Mouse (Mus musculus): ENCODE results near the gene Hist1h3d. TPM values are rescaled to one million over a fixed set of nuclear protein-coding genes. Genes with fewer than 3 reads are reported as not detected.
"Not testable (repeated sequence)": the region's sequence is repeated elsewhere in the genome, so short reads cannot be mapped to it uniquely, and the experiment has no call there.

Hist1h3d gene
- total and polyA plus RNA-seq, 2 experiments from 2014 or later, result 0.57 to 73.0 TPM

GRCm38 (mm10) chr13:23562699-23563462, 12.7 kb upstream of the Hist1h3d start:
- Histone ChIP-seq H3K9me3 (ENCODE audit: low read length) (no peaks in the 10 kb centered on the region), H3K27me3 (ENCODE audit: insufficient read depth, low read length) (no peaks in the 10 kb centered on the region), H3K36me3 (ENCODE audit: insufficient read depth) (no peaks in the 10 kb centered on the region), H3K4me1 (ENCODE audit: insufficient read depth) (no peaks in the 10 kb centered on the region), H3K4me2 (ENCODE audit: low read depth) (peak overlapping the region; percentile 66), H3K9ac (peak overlapping the region; percentile 74), H3K27ac (ENCODE audit: low read depth, low read length) (peak overlapping the region; percentile 94), H3K4me3 (ENCODE audit: low read depth, low read length) (peak overlapping the region; percentile 37)
- ATAC-seq (peak; percentile 38), DNase-seq (peak; percentile 89)
- 2% methylated on average over 18 of the region's 18 CpGs for WGBS
- peak; percentile 67 for TF ChIP-seq CTCF (IDR thresholded peaks at IDR 0.05; ENCODE audit: low read depth)

GRCm38 (mm10) chr13:23564482-23564881, 11.1 kb upstream of the Hist1h3d start:
- H3K27me3 ChIP-seq (ENCODE audit: insufficient read depth, low read length), result no peaks in the 10 kb centered on the region
- H3K27ac ChIP-seq (ENCODE audit: low read depth, low read length), result no peak overlapping the region
- no peak for DNase-seq
- no peaks in the 10 kb centered on the region for H3K4me1 ChIP-seq (ENCODE audit: insufficient read depth)
- H3K4me2 ChIP-seq (ENCODE audit: low read depth), result no peak overlapping the region
- no peak overlapping the region for H3K9ac ChIP-seq
- no peaks in the 10 kb centered on the region for H3K9me3 ChIP-seq (ENCODE audit: low read length)
- TF ChIP-seq CTCF (IDR thresholded peaks at IDR 0.05; ENCODE audit: low read depth), result no peak
- no peak for ATAC-seq
- 88% methylated on average over 2 of the region's 2 CpGs for WGBS
- H3K36me3 ChIP-seq (ENCODE audit: insufficient read depth), result no peaks in the 10 kb centered on the region
- H3K4me3 ChIP-seq (ENCODE audit: low read depth, low read length), result no peak overlapping the region

GRCm38 (mm10) chr13:23570261-23571021, 5.1 kb upstream of the Hist1h3d start:
- DNase-seq (peak; percentile 56), ATAC-seq (peak; percentile 17)
- Histone ChIP-seq H3K27ac (ENCODE audit: low read depth, low read length) (peak overlapping the region; percentile 93), H3K4me2 (ENCODE audit: low read depth) (peak overlapping the region; percentile 67), H3K9ac (peak overlapping the region; percentile 60), H3K4me3 (ENCODE audit: low read depth, low read length) (peak overlapping the region; percentile 36), H3K4me1 (ENCODE audit: insufficient read depth) (peaks cover 20% of the 10 kb centered on the region)
- not testable (repeated sequence) for H3K9me3 ChIP-seq (ENCODE audit: low read length); H3K36me3 ChIP-seq (ENCODE audit: insufficient read depth); H3K27me3 ChIP-seq (ENCODE audit: insufficient read depth, low read length)
- WGBS, result under 1% methylated on average over 19 of the region's 41 CpGs

GRCm38 (mm10) chr13:23571022-23571503, 4.5 kb upstream of the Hist1h3d start, which contains the start of the genes Hist1h2ae and Hist1h2bg:
Hist1h2ae (minus strand) TSS chr13:23571220.
Hist1h2bg (plus strand) TSS chr13:23571396.
- H3K27me3 ChIP-seq (ENCODE audit: insufficient read depth, low read length), result no peaks in the 10 kb centered on the region

GRCm38 (mm10) chr13:23571504-23572217, 3.9 kb upstream of the Hist1h3d start:
- Histone ChIP-seq H3K27ac (ENCODE audit: low read depth, low read length) (peak overlapping the region; percentile 93), H3K4me2 (ENCODE audit: low read depth) (peak overlapping the region; percentile 67), H3K9ac (peak overlapping the region; percentile 53), H3K4me1 (ENCODE audit: insufficient read depth) (peaks cover 25% of the 10 kb centered on the region), H3K4me3 (ENCODE audit: low read depth, low read length) (peak overlapping the region; percentile 36)
- 1% methylated on average over 13 of the region's 34 CpGs for WGBS
- H3K27me3 ChIP-seq (ENCODE audit: insufficient read depth, low read length); H3K9me3 ChIP-seq (ENCODE audit: low read length); H3K36me3 ChIP-seq (ENCODE audit: insufficient read depth); ATAC-seq: not testable (repeated sequence)
- DNase-seq, result peak; percentile 51

More at GRCm38 (mm10) chr13:23571022-23571503, 4.5 kb upstream of the Hist1h3d start, which contains the start of the genes Hist1h2ae and Hist1h2bg:
- under 1% methylated on average over 18 of the region's 18 CpGs for WGBS
- peaks cover 20% of the 10 kb centered on the region for H3K4me1 ChIP-seq (ENCODE audit: insufficient read depth)
- peak within 1 kb of the TSS; percentile 67 for H3K4me2 ChIP-seq (ENCODE audit: low read depth)
- TF ChIP-seq CTCF (IDR thresholded peaks at IDR 0.05; ENCODE audit: low read depth), result no peak
- peak; percentile 90 for ATAC-seq
- H3K9ac ChIP-seq, result peak within 1 kb of the TSS; percentile 60
- H3K4me3 ChIP-seq (ENCODE audit: low read depth, low read length), result peak within 1 kb of the TSS; percentile 36
- no peaks in the 10 kb centered on the region for H3K9me3 ChIP-seq (ENCODE audit: low read length)
- H3K36me3 ChIP-seq (ENCODE audit: insufficient read depth), result no peaks in the 10 kb centered on the region
- peak within 1 kb of the TSS; percentile 93 for H3K27ac ChIP-seq (ENCODE audit: low read depth, low read length)
- peak; percentile 93 for DNase-seq

GRCm38 (mm10) chr13:23572218-23573033, 3.1 kb upstream of the Hist1h3d start:
- Histone ChIP-seq H3K36me3 (ENCODE audit: insufficient read depth) (no peaks in the 10 kb centered on the region), H3K4me3 (ENCODE audit: low read depth, low read length) (peak overlapping the region; percentile 36), H3K9me3 (ENCODE audit: low read length) (no peaks in the 10 kb centered on the region), H3K4me1 (ENCODE audit: insufficient read depth) (peaks cover 27% of the 10 kb centered on the region), H3K4me2 (ENCODE audit: low read depth) (peak overlapping the region; percentile 67), H3K9ac (peak overlapping the region; percentile 53), H3K27me3 (ENCODE audit: insufficient read depth, low read length) (no peaks in the 10 kb centered on the region), H3K27ac (ENCODE audit: low read depth, low read length) (peak overlapping the region; percentile 75)
- DNase-seq (no peak), ATAC-seq (no peak)
- no peak for TF ChIP-seq CTCF (IDR thresholded peaks at IDR 0.05; ENCODE audit: low read depth)
- WGBS, result 29% methylated on average over 2 of the region's 2 CpGs

- H3K27ac ChIP-seq (ENCODE audit: low read depth, low read length), result peak overlapping the region; percentile 66
- not testable (repeated sequence) for H3K27me3 ChIP-seq (ENCODE audit: insufficient read depth, low read length); H3K36me3 ChIP-seq (ENCODE audit: insufficient read depth); ATAC-seq; H3K9me3 ChIP-seq (ENCODE audit: low read length); DNase-seq
- peak overlapping the region; percentile 67 for H3K4me2 ChIP-seq (ENCODE audit: low read depth)
- peaks cover 27% of the 10 kb centered on the region for H3K4me1 ChIP-seq (ENCODE audit: insufficient read depth)
- peak overlapping the region; percentile 36 for H3K4me3 ChIP-seq (ENCODE audit: low read depth, low read length)
- H3K9ac ChIP-seq, result peak overlapping the region; percentile 48
- WGBS, result 11% methylated on average over 18 of the region's 20 CpGs
These were observed 2.3 kb upstream of the Hist1h3d start for GRCm38 (mm10) chr13:23573034-23573897.

GRCm38 (mm10) chr13:23573898-23574524, 1.6 kb upstream of the Hist1h3d start, which contains the start of the genes Hist1h2bf and Hist1h2ad:
Hist1h2bf (minus strand) TSS chr13:23574196.
Hist1h2ad (plus strand) TSS chr13:23574381.
- ATAC-seq, result peak; percentile 89

More at GRCm38 (mm10) chr13:23573898-23574524, 1.6 kb upstream of the Hist1h3d start, which contains the start of the genes Hist1h2bf and Hist1h2ad:
- H3K27me3 ChIP-seq (ENCODE audit: insufficient read depth, low read length); H3K36me3 ChIP-seq (ENCODE audit: insufficient read depth); H3K9me3 ChIP-seq (ENCODE audit: low read length): not testable (repeated sequence)
- Histone ChIP-seq H3K4me1 (ENCODE audit: insufficient read depth) (peaks cover 27% of the 10 kb centered on the region), H3K9ac (peak within 1 kb of the TSS; percentile 48), H3K27ac (ENCODE audit: low read depth, low read length) (peak within 1 kb of the TSS; percentile 78), H3K4me2 (ENCODE audit: low read depth) (peak within 1 kb of the TSS; percentile 67), H3K4me3 (ENCODE audit: low read depth, low read length) (peak within 1 kb of the TSS; percentile 38)
- under 1% methylated on average over 34 of the region's 42 CpGs for WGBS
- peak; percentile 98 for DNase-seq

Data from forebrain, postnatal 0 days (tissue).